Mouse (Mus musculus) layer of hippocampus, adult 18-20 months (tissue): ENCODE data around the gene Lpin1. TPM values are rescaled to one million over a fixed set of nuclear protein-coding genes. Genes with fewer than 3 reads are reported as not detected.
A peak's percentile ranks its signal among the peaks of the same experiment; 100 is the strongest.

Experiments used
- DNase-seq, 2 experiments: peaks; one replicate each; pipeline ENCODE4 v3.0.0; 2022; ENCODE audit warnings: low spot score in 2 of 2
- total RNA-seq, 2 experiments: library from RNA; stranded (reverse); gene quantifications; 2 replicates each; pipeline ENCODE4 v1.2.3; 2021

The Lpin1 gene
- total RNA-seq, 2 experiments from 2014 or later, result 27.3 TPM

DNA sequence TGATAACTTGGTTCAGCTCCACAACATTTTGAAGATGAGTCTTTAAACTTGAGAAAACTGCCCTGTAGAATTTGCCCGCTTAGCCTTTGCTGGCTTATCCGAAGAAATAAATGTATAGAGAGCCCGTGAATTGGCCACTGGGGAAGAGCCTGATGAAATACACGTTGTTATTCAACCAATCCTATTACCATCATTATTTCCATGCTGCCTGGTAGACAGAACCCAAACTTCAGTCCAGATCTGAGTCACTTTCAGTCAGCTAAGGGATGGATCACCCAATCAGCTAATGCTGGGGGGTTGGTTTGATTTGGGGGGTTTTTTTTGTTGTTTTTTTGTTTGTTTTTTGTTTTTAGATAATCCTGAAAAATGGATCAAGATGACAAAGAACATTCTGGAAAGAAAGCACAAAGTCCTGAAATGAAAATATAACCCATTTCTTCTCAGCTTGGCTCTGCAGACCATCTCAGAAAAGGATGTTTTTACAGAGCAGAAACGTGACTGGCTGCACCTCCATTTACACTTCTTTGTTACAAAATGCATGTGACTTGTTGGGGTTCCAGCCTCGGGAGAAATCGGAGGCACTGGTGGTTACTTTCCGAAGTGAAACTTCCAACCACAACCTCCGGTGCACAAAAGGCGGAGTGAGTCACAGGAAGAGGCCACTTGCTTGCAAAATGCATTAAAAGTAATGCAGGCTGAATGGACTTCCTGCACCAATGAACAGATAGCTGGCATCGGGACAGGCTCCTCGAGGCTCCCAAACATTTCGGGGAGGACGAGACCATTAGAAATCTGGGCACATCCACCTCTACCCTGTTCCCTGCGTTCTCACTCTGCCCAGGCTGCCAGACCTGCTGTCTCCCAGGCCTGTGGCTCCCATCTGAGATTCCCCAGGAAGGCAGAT, 78.6 kb downstream of the Lpin1 start:
- DNase-seq, result no peak

DNA sequence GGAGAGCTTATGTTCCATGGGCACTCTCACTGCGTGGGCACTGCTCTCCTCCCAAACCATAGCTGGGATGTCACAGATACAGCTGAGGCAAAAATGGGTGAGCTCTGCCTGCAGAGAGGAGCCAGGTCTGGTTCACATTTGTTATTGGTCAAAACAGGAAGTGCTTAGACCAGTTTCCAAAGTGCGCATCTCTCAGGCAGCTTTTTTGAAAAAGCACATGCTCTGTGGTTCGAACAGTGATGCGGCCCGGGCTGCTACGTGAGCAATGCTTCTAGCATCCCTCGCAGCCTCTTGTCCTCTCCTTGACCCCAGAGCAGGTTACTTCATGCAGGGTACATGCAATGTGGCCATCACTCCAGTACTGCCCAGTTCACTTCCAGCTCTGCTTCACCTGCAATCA, 82.1 kb downstream of the Lpin1 start:
- no peak for DNase-seq

DNA sequence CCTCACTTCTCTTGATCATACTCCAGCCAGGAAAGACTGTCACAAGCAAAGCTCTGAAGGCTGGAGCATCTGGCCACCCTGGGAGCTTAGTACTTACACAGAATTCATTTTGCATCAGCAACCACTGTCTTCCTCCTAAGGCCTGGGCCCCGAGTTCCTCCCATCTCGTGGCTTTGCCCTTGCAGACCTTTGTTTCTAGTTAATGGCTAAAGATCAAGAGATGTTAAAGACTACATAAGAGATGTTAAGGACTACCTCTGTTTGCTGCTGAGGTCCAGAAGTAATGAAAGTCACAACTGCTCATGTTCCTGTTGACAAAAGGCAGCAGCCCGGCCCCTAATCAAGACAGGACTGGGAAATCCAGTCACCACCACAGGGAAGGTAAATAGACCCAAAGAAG, 82.8 kb downstream of the Lpin1 start:
- no peak for DNase-seq

DNA sequence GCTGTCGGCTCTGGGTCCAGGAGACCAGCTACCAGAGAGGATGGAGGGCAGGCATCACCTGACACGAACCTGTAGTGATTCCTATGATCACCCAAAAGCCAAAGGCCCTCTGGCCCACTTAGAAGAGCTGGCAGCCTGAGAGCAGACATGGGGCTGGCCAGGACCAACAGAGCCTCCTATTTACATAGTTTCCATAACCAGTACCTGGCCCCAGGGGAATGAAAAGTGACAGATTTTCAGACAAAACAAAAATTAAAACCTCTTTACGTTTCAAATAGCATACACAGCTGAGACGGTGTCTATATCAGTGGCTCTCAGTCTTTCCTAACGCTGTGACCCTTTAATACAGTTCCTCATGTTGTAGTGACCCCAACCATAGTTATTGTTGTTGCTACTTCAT, 83.9 kb downstream of the Lpin1 start:
- no peak for DNase-seq

DNA sequence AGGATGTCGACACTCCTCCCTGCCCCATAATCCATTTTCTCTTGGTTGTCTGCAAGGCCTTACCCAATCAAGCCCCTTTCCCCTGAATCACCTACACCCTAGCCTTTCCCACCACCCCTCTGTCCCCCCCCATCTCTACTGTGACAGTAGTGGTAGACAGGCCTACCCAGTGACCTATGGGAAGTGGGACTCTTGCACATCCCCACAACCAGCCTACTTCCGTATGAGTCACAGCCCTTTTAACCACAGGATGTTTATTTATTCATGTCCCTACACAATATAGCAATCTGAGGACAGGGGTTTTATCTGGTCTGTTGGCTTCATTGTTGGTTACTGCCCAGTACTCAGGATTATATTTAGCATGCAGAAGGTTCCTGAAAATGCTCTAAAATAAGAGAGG, 84.6 kb downstream of the Lpin1 start:
- DNase-seq, result no peak

DNA sequence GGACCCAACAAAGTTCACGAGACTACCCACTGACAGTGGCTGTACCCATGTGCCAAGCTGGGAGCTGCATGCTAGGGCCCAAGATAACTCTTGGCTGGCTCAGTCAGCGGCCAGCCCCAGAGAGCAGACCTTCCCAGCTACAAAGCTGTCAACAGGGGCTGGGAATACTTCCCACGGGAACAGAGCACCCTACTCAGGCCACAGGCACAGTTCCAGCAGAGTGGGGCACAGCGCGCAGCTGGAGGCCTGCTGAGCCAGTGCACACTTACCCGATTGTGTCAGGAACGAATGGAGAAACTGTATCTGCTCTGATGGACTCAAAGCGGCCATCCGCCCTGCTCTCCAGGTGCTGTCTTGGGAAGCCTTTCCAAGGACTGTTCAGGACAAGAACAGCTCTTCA, 95.6 kb downstream of the Lpin1 start:
- DNase-seq, result peak; percentile 19 to 35

DNA sequence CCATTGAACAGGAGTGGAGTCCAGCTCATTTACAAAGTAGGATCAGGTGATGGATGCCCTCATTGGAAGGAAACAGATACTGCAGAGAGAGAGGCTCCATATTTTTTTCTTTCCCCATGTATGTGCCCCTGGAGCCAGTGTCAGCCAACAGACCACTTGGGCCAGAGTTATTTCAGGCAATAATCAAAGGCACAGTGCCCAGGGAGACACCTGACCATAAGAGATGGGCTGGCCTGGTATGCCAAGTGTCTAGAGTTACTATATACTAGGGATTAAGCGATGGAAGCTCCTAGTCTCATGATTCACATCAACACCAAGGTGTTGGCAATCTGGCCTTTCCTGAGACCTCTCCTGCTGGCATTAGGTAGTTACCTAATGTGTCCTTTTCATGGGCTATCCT, 97.8 kb downstream of the Lpin1 start:
- DNase-seq, result no peak

DNA sequence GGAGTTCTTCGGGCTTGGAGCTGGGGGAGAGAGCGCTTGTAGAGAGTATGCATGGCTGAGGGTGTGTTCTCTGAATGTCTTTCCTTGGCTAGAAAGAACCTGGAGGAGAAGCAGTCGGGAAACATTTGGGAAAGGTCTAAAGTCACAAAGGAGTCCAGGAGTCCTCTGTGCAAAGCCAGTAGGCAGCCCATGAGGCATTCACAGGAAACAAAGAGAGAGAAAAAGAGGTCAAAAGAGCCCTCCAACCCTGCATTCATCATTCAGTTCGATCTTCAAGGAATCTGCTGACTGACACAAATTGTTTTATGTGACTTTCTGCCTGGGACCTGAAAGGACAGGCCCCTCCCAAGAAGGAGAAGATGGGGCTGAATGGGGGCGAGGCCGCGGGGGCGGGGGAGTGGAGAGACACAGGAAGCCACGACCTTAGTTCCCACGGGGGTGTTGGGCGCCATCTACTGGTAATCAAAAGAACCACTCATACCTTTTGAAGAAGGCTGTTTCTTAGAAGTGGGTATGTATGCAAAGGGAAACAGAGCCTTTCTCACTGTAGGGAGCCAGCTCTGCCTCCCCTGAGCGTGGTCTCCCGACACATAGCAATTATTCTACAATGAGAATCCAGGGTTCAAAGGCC, 101.5 kb downstream of the Lpin1 start:
- DNase-seq, result peak; percentile 28 to 64

DNA sequence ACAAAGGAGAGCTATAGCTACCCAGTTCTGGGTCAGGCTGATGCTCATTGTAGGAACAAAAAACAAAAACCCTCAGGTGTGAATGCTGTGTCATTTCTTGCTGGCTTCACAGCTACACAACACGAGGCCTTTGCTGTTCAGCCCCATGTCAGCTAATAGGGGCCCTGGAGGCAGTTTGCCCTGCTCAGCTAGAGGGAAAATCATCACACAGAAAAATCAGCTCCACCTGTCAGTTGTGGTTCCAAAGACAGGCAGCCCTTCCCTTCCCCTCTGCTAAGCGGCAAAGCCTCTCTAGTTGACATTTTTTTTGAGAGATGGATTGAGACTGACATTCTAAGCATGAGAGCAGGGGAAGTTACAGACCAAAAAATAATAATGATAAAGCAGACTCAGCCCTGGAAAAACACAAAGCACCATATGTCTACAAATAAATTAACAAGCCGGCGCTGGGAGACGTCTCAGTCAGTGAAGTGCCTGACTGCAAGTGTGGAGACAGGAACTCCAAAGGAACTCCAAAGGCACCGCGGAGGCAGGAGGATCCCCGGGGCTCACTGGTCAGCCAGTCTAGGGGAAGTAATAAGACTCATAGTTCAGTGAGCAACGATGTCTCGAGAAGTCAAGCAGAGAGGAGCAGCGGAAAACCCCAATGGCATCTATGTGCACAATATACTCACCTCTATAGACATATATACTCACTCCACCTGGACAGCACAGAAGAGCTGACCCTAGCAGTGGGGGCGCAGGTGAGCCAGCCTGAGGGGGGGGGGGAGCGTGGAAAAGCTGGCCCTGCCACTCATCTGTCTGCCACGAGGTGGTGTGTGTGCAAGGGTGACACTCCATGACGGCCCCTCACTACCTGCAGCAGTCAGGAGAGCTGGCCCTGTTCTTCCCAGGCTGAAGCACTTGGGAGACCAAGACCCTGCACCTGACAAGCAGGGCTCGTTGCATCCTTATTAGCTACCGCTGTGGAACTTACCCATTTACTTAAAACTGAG, 103.7 kb downstream of the Lpin1 start:
- DNase-seq, result peak in 1 of 2 experiments; percentile 49

DNA sequence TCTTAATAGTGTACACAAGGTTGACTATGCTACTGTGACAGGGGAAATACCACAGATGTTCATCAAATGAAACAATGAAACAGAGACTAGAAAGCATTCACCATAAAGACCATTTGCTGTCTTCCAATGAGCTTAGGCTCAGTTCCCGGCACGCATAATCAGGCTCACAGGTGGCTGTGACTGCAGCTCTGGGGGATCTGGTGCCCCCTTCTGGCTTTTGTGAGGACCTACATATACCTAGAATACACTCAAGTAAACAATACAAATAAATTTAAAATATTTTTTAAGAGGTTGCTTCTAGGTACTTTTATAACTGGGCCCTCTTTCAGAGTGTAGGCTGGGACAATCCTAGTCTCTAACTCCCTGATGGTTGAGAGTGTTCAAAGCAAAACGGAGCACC, 106.5 kb downstream of the Lpin1 start:
- no peak for DNase-seq

DNA sequence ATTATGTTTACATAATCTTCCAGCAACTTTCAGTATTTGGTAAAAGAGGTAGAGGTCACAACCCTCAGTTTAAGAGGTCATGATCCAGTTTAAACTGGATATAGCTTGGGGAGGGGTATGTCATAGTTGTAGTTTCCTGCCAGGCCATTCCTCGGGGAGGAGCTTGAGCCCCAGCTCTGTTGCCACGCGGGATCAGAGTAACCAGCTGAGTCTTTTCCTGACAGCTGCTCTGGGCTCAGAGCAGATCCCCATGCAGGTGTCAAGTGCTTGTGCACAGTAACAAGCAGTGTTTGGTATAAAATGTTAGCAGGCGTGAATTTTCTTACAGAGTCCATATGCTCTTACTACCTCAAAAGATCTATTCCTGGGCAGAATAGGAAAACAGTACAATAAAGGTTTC, 112.8 kb downstream of the Lpin1 start:
- no peak for DNase-seq

DNA sequence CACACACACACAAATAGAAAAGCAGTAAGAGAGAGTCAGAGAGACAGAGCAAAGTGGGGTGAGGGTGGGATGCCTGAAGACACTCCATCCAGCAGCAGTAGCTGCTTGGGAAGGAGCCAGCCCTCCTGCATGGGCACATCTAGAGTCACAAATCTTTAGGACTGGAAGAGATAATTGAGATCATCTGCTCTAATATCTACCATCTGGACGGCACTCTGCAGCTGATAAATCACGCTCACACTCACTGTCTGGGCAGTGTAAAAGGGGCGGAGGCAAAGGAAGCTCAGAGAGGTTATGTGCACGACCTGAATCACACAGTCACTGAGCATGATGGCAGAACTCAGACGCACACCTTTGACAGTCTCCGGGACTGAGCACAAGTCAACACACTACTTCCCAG, 118.1 kb downstream of the Lpin1 start:
- no peak for DNase-seq

DNA sequence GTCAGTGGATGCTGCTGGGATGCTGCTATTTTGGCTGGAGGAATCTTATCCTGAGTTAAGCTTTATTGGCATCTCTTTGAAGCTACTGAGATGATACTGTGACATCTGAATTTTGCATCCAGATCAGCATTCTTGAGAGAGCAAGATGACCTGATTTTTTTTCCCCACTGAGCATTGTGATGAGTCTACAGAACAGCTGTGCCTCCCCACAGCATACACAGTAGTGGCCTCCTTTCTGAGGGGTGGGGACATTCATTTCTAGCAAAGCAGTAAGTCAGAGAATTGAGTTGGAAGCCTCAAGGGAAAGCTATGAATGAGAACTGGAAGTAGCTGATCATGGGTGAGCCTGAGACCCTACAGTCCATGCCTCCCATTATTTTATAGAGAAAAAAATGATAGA, 121.9 kb downstream of the Lpin1 start:
- no peak for DNase-seq

DNA sequence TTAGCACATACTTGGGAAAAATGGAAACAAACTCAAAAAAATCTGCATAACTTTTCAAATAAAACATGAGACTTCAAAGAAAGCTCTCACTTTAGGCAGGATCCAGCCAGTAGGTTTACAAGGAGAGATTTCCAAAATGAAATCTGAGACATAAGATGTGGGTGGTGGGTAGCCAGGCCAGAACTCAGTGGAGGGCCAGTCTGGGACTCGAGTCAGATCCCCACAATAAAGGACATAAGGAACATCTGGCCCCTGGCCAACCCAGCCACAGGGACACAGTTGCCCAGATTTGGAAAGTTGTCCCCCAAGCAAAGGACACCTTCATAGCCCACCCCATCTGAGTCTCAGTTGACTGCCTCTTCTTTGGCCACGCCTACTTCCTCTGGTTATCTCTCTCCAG, 123.3 kb downstream of the Lpin1 start:
- DNase-seq, result no peak

Other genes with a start within 250 kb of the Lpin1 start
- gene Ntsr2, start 42.4 kb upstream of the Lpin1 start, total RNA-seq, result 100 to 1,000 TPM; 161 to 186 TPM
- under 1 TPM; 0.28 to 0.72 TPM for gene Greb1, start 189.9 kb upstream of the Lpin1 start, total RNA-seq
- gene E2f6, start 200.0 kb upstream of the Lpin1 start, total RNA-seq, result 10 to 100 TPM; 35.2 to 37.1 TPM